In the genomic region with DNA sequence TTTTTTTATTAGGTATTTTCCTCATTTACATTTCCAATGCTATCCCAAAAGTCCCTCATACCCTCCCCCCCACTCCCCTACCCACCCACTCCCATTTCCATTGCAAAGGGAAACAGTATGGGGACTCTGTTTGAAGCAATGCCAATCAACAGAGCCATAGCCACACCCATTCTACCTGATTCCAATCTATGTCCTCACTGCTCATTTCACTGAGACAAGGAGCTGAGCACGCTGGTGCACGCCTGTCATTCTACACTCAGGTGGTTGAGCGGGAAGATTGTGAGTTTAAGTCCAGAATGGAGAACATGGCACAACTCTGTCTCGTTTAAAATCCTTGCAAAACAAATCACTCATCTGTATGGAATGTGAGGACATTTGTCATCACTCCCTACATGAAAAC, we compare ENCODE assay signal across 8 mouse cellular contexts. TPM values are rescaled to one million over a fixed set of nuclear protein-coding genes. Genes with fewer than 3 reads are reported as not detected.
DNase-seq lines count a peak whose midpoint lies in the region; ATAC-seq and TF ChIP-seq lines count a peak whose summit lies in the region.

No protein-coding gene starts in this region.

- no peaks in the 10 kb centered on the region for H3K79me2 ChIP-seq in CH12.LX (replicated peaks; ENCODE audit: control insufficient read depth, extremely low read depth, insufficient read depth, poor library complexity, severe bottlenecking)

- no peak for TF ChIP-seq CTCF in CH12.LX (conservative IDR thresholded peaks at IDR 0.05 in 1 of 2, IDR thresholded peaks at IDR 0.05 in 1 of 2; ENCODE audit: low read depth in 2 of 2, low read length in 2 of 2)

- H3K4me3 ChIP-seq in heart, embryonic 13.5 days: peak overlapping the region; percentile 81
- no peak overlapping the region for H3K4me3 ChIP-seq in CH12.LX (replicated peaks in 1 of 3; ENCODE audit: low read depth in 2 of 3, low read length in 2 of 3, poor library complexity in 1 of 3)
- H3K4me3 ChIP-seq in forebrain, embryonic 13.5 days: peak overlapping the region; percentile 68; the same call in 1 of the 2 replicates
- H3K4me3 ChIP-seq in liver, embryonic 12.5 days: peak overlapping the region; percentile 72; the same call in 1 of the 2 replicates

- no peaks in the 10 kb centered on the region for H3K27me3 ChIP-seq in heart, embryonic 13.5 days (replicated peaks)
- no peaks in the 10 kb centered on the region for H3K27me3 ChIP-seq in CH12.LX (replicated peaks)
- H3K27me3 ChIP-seq in forebrain, embryonic 13.5 days: no peaks in the 10 kb centered on the region
- H3K27me3 ChIP-seq in liver, embryonic 12.5 days (replicated peaks): no peaks in the 10 kb centered on the region

- no peak for TF ChIP-seq EP300 in CH12.LX (IDR thresholded peaks at IDR 0.05; ENCODE audit: low read length)

- no peak overlapping the region; the same call in 1 of the 2 replicates for H3K27ac ChIP-seq in heart, embryonic 13.5 days (replicated peaks)
- no peak overlapping the region for H3K27ac ChIP-seq in CH12.LX (ENCODE audit: insufficient read depth, low read depth)
- H3K27ac ChIP-seq in forebrain, embryonic 13.5 days: no peak overlapping the region
- H3K27ac ChIP-seq in liver, embryonic 12.5 days: peak overlapping the region; percentile 91

- in situ Hi-C loops in CH12.LX (cut with MboI; ENCODE audit: low pct_ligation_motif_present, low pct_unique_long_range_greater_than_20kb, low sequenced_read_pairs): no loop called here

- H3K9ac ChIP-seq in heart, embryonic 13.5 days: peak overlapping the region; percentile 94; the same call in 1 of the 2 replicates
- H3K9ac ChIP-seq in CH12.LX (ENCODE audit: insufficient read depth, low read depth): no peak overlapping the region
- no peak overlapping the region for H3K9ac ChIP-seq in forebrain, embryonic 13.5 days
- peak overlapping the region; percentile 80 for H3K9ac ChIP-seq in liver, embryonic 12.5 days

- TF ChIP-seq RAD21 in CH12.LX (IDR thresholded peaks at IDR 0.05; ENCODE audit: low read depth, low read length): no peak

- intact Hi-C loops in heart, postnatal 10 days (cut with DNase I): loop anchor here (5.0 kb wide), 2 partner anchors 80 to 205 kb away; no protein-coding TSS in a partner anchor
- intact Hi-C loops in left cerebral cortex, postnatal 10 days (cut with DNase I): loop anchor here (5.0 to 10.0 kb wide), 2 partner anchors 80 to 498 kb away; no protein-coding TSS in a partner anchor

- peaks cover 19% of the 10 kb centered on the region for H3K4me1 ChIP-seq in heart, embryonic 13.5 days
- H3K4me1 ChIP-seq in CH12.LX (ENCODE audit: control insufficient read depth in 1 of 2, insufficient read depth in 2 of 2): peaks cover 8 to 23% of the 10 kb centered on the region in 2 experiments
- peaks cover 17% of the 10 kb centered on the region for H3K4me1 ChIP-seq in forebrain, embryonic 13.5 days
- H3K4me1 ChIP-seq in liver, embryonic 12.5 days: peaks cover 28% of the 10 kb centered on the region

- peaks cover 30% of the 10 kb centered on the region for H3K36me3 ChIP-seq in heart, embryonic 13.5 days
- H3K36me3 ChIP-seq in CH12.LX (replicated peaks in 1 of 2; ENCODE audit: control insufficient read depth in 1 of 2, insufficient read depth in 1 of 2, low read length in 1 of 2): peaks cover 25 to 66% of the 10 kb centered on the region in 2 experiments
- H3K36me3 ChIP-seq in forebrain, embryonic 13.5 days (ENCODE audit: poor library complexity, severe bottlenecking): peaks cover 28% of the 10 kb centered on the region
- H3K36me3 ChIP-seq in liver, embryonic 12.5 days: peaks cover 50% of the 10 kb centered on the region

- no peak for TF ChIP-seq POLR2A in CH12.LX (IDR thresholded peaks at IDR 0.05; ENCODE audit: low read depth, low read length)

- H3K4me2 ChIP-seq in heart, embryonic 13.5 days: peak overlapping the region; percentile 96
- H3K4me2 ChIP-seq in CH12.LX (ENCODE audit: insufficient read depth, low read depth, poor library complexity, severe bottlenecking): 0 out of 2 replicates have a peak overlapping the region, but pooled peaks have one; percentile 41
- peak overlapping the region; percentile 90 for H3K4me2 ChIP-seq in forebrain, embryonic 13.5 days
- H3K4me2 ChIP-seq in liver, embryonic 12.5 days: peak overlapping the region; percentile 87

- no peak for ATAC-seq in heart, embryonic 13.5 days (ENCODE audit: extremely low read depth, insufficient number of reproducible peaks, low FRiP score, low TSS enrichment)
- no peak for ATAC-seq in forebrain, embryonic 13.5 days
- peak; percentile 58 for ATAC-seq in liver, embryonic 12.5 days

- dilution Hi-C loops in CH12.LX (cut with MboI; ENCODE audit: extremely low pct_ligation_motif_present, extremely low pct_unique_long_range_greater_than_20kb, low sequenced_read_pairs): no loop called here

- WGBS in heart, embryonic 13.5 days: 55% methylated on average over 4 of the region's 4 CpGs
- 53% methylated on average over 4 of the region's 4 CpGs for WGBS in forebrain, embryonic 13.5 days
- 41% methylated on average over 4 of the region's 4 CpGs for WGBS in liver, embryonic 12.5 days (ENCODE audit: insufficient replicate concordance)

- H3K9me3 ChIP-seq in heart, embryonic 13.5 days: no peaks in the 10 kb centered on the region
- H3K9me3 ChIP-seq in CH12.LX (replicated peaks; ENCODE audit: low read length): no peaks in the 10 kb centered on the region
- no peaks in the 10 kb centered on the region for H3K9me3 ChIP-seq in forebrain, embryonic 13.5 days (replicated peaks)
- H3K9me3 ChIP-seq in liver, embryonic 12.5 days (replicated peaks): no peaks in the 10 kb centered on the region

- no peak for DNase-seq in heart, postnatal 10 days
- DNase-seq in CH12.LX (ENCODE audit: extremely low read depth): no peak
- no peak for DNase-seq in ovary, adult 18-20 months (ENCODE audit: low spot score)
- DNase-seq in spleen, adult 12 weeks (ENCODE audit: low spot score): no peak
- no peak for DNase-seq in left cerebral cortex, postnatal 10 days (ENCODE audit: extremely low spot score in 1 of 2, low spot score in 2 of 2)

TF ChIP-seq in CH12.LX, 34 proteins besides CTCF, POLR2A, EP300 and RAD21:
- TF ChIP-seq RCOR1 (conservative IDR thresholded peaks at IDR 0.05; ENCODE audit: low read depth, low read length) (no peak), CHD2 (IDR thresholded peaks at IDR 0.05; ENCODE audit: low read length) (no peak), USF1 (IDR thresholded peaks at IDR 0.05; ENCODE audit: low read depth, low read length) (no peak), MAX (IDR thresholded peaks at IDR 0.05; ENCODE audit: low read length) (no peak), JUND (conservative IDR thresholded peaks at IDR 0.05; ENCODE audit: low read depth, low read length) (no peak), ZC3H11A (IDR thresholded peaks at IDR 0.05; ENCODE audit: low read depth, low read length) (no peak), SIN3A (IDR thresholded peaks at IDR 0.05; ENCODE audit: low read length) (no peak), ZMIZ1 (IDR thresholded peaks at IDR 0.05; ENCODE audit: low read depth, low read length) (no peak)

RNA-seq across cellular contexts. Expression of a gene that starts 0.8 kb away (rescaled TPM):
- 14.7 and 15.1 TPM in 2 replicates for polyA plus RNA-seq in heart, embryonic 13.5 days (2015; fragmentation: Nextera tagmentation; extraction: Ambion mirVana)
- total RNA-seq in heart, postnatal 10 days (2021): 10 to 100 TPM in 1 of 2 experiments, 1 to 10 TPM in 1; 8.4 to 11.6 TPM
- total RNA-seq in CH12.LX (2012; rRNA removed) (11.2 and 12.8 TPM in 2 replicates), CH12.LX (2014; rRNA removed) (14.6 and 17.3 TPM in 2 replicates)
- 13.6 and 16.3 TPM in 2 replicates for polyA plus RNA-seq in CH12.LX (2012; ENCODE audit: insufficient read length, low read depth)
- polyA plus RNA-seq in forebrain, embryonic 13.5 days (2015; fragmentation: Nextera tagmentation; extraction: Ambion mirVana): 20.8 and 21.8 TPM in 2 replicates
- polyA plus RNA-seq in liver, embryonic 12.5 days (2016; fragmentation: Nextera tagmentation; extraction: Ambion mirVana): 12.0 and 14.7 TPM in 2 replicates
- 10 to 100 TPM in 1 of 2 experiments, 1 to 10 TPM in 1; 9.6 to 10.2 TPM for total RNA-seq in left cerebral cortex, postnatal 10 days (2021)

RNA-seq across cellular contexts. Expression of a gene that starts 11.1 kb away (rescaled TPM):
- 28.2 and 31.3 TPM in 2 replicates for polyA plus RNA-seq in heart, embryonic 13.5 days (2015; fragmentation: Nextera tagmentation; extraction: Ambion mirVana)
- 10 to 100 TPM; 11.1 to 11.8 TPM for total RNA-seq in heart, postnatal 10 days (2021)
- total RNA-seq in CH12.LX (2012; rRNA removed) (69.4 and 90.1 TPM in 2 replicates), CH12.LX (2014; rRNA removed) (73.7 and 74.6 TPM in 2 replicates)
- 75.2 and 80.5 TPM in 2 replicates for polyA plus RNA-seq in CH12.LX (2012; ENCODE audit: insufficient read length, low read depth)
- 35.7 and 37.8 TPM in 2 replicates for polyA plus RNA-seq in forebrain, embryonic 13.5 days (2015; fragmentation: Nextera tagmentation; extraction: Ambion mirVana)
- polyA plus RNA-seq in liver, embryonic 12.5 days (2016; fragmentation: Nextera tagmentation; extraction: Ambion mirVana): 34.6 and 36.3 TPM in 2 replicates
- 1 to 10 TPM; 7.2 to 7.9 TPM for total RNA-seq in left cerebral cortex, postnatal 10 days (2021)

RNA-seq across cellular contexts. Expression of a gene that starts 11.2 kb away (rescaled TPM):
- polyA plus RNA-seq in heart, embryonic 13.5 days (2015; fragmentation: Nextera tagmentation; extraction: Ambion mirVana): 25.2 and 26.1 TPM in 2 replicates
- 10 to 100 TPM; 16.5 to 21.2 TPM for total RNA-seq in heart, postnatal 10 days (2021)
- total RNA-seq in CH12.LX (2012; rRNA removed) (28.9 and 35.8 TPM in 2 replicates), CH12.LX (2014; rRNA removed) (24.8 and 28.0 TPM in 2 replicates)
- 45.6 and 53.5 TPM in 2 replicates for polyA plus RNA-seq in CH12.LX (2012; ENCODE audit: insufficient read length, low read depth)
- 43.1 and 44.5 TPM in 2 replicates for polyA plus RNA-seq in forebrain, embryonic 13.5 days (2015; fragmentation: Nextera tagmentation; extraction: Ambion mirVana)
- 31.0 and 33.6 TPM in 2 replicates for polyA plus RNA-seq in liver, embryonic 12.5 days (2016; fragmentation: Nextera tagmentation; extraction: Ambion mirVana)
- total RNA-seq in left cerebral cortex, postnatal 10 days (2021): 10 to 100 TPM; 23.8 to 24.4 TPM

RNA-seq across cellular contexts. Expression of a gene that starts 56.5 kb away (rescaled TPM):
- 15.0 and 16.1 TPM in 2 replicates for polyA plus RNA-seq in heart, embryonic 13.5 days (2015; fragmentation: Nextera tagmentation; extraction: Ambion mirVana)
- total RNA-seq in heart, postnatal 10 days (2021): 10 to 100 TPM; 17.0 to 18.2 TPM
- total RNA-seq in CH12.LX (2012; rRNA removed): 20.8 and 26.0 TPM in 2 replicates
- total RNA-seq in CH12.LX (2014; rRNA removed): 33.0 and 34.6 TPM in 2 replicates
- 42.2 and 42.4 TPM in 2 replicates for polyA plus RNA-seq in CH12.LX (2012; ENCODE audit: insufficient read length, low read depth)
- 17.6 and 20.6 TPM in 2 replicates for polyA plus RNA-seq in forebrain, embryonic 13.5 days (2015; fragmentation: Nextera tagmentation; extraction: Ambion mirVana)
- polyA plus RNA-seq in liver, embryonic 12.5 days (2016; fragmentation: Nextera tagmentation; extraction: Ambion mirVana): 11.9 and 14.0 TPM in 2 replicates
- total RNA-seq in left cerebral cortex, postnatal 10 days (2021): 10 to 100 TPM; 22.3 to 24.5 TPM

Comparison
In these comparisons a context has a peak if more than half of its experiments do, and no peak if none do; other contexts are left out.
1. H3K4me2 ChIP-seq: peak in every context shown above with its lines; median percentile 96 in heart, embryonic 13.5 days; 90 in forebrain, embryonic 13.5 days; 87 in liver, embryonic 12.5 days; 41 in CH12.LX.
2. H3K4me3 ChIP-seq: peak in heart, embryonic 13.5 days (single experiment), forebrain, embryonic 13.5 days (single experiment) and liver, embryonic 12.5 days (single experiment); none in CH12.LX (0 of 3).
3. H3K9ac ChIP-seq: peak in heart, embryonic 13.5 days (single experiment) and liver, embryonic 12.5 days (single experiment); none in CH12.LX (single experiment) and forebrain, embryonic 13.5 days (single experiment).